Mouse (Mus musculus): ENCODE measurements around the gene Tgfbi.

Gene Tgfbi

GRCm38 (mm10) chr13:56597831-56598612 is 11.3 kb upstream of the Tgfbi start:
- DNase-seq (ENCODE audit: low spot score) = peak; percentile 66

- no peak for DNase-seq (ENCODE audit: low spot score)
These were observed 9.8 kb upstream of the Tgfbi start for GRCm38 (mm10) chr13:56599511-56599910.

GRCm38 (mm10) chr13:56600216-56600890 is 9.0 kb upstream of the Tgfbi start:
- peak; percentile 44 for DNase-seq (ENCODE audit: low spot score)

- no peak for DNase-seq (ENCODE audit: low spot score)
These were observed 8.1 kb upstream of the Tgfbi start for GRCm38 (mm10) chr13:56601199-56601598.

- DNase-seq (ENCODE audit: low spot score) = no peak
These were observed 3.8 kb upstream of the Tgfbi start for GRCm38 (mm10) chr13:56605503-56605902.

- DNase-seq (ENCODE audit: low spot score) = no peak
These were observed 2.6 kb upstream of the Tgfbi start for GRCm38 (mm10) chr13:56606724-56607123.

GRCm38 (mm10) chr13:56607225-56607624 is 2.1 kb upstream of the Tgfbi start:
- DNase-seq (ENCODE audit: low spot score) = no peak

- no peak for DNase-seq (ENCODE audit: low spot score)
These were observed 1.5 kb upstream of the Tgfbi start for GRCm38 (mm10) chr13:56607846-56608245.

GRCm38 (mm10) chr13:56611129-56611528 is 1.8 kb downstream of the Tgfbi start:
- DNase-seq (ENCODE audit: low spot score) = no peak

GRCm38 (mm10) chr13:56611741-56612140 is 2.4 kb downstream of the Tgfbi start:
- DNase-seq (ENCODE audit: low spot score) = no peak

GRCm38 (mm10) chr13:56612331-56612730 is 3.0 kb downstream of the Tgfbi start:
- no peak for DNase-seq (ENCODE audit: low spot score)

GRCm38 (mm10) chr13:56613366-56613998 is 4.2 kb downstream of the Tgfbi start:
- DNase-seq (ENCODE audit: low spot score) = peak; percentile 30

GRCm38 (mm10) chr13:56614768-56615167 is 5.4 kb downstream of the Tgfbi start:
- no peak for DNase-seq (ENCODE audit: low spot score)

- DNase-seq (ENCODE audit: low spot score) = no peak
These were observed 5.9 kb downstream of the Tgfbi start for GRCm38 (mm10) chr13:56615223-56615622.

GRCm38 (mm10) chr13:56615864-56616263 is 6.5 kb downstream of the Tgfbi start:
- no peak for DNase-seq (ENCODE audit: low spot score)

- no peak for DNase-seq (ENCODE audit: low spot score)
These were observed 7.1 kb downstream of the Tgfbi start for GRCm38 (mm10) chr13:56616386-56616785.

- DNase-seq (ENCODE audit: low spot score) = no peak
These were observed 7.9 kb downstream of the Tgfbi start for GRCm38 (mm10) chr13:56617197-56617596.

GRCm38 (mm10) chr13:56622201-56622757 is 13.0 kb downstream of the Tgfbi start:
- no peak for DNase-seq (ENCODE audit: low spot score)

GRCm38 (mm10) chr13:56626524-56626923 is 17.2 kb downstream of the Tgfbi start:
- no peak for DNase-seq (ENCODE audit: low spot score)

- no peak for DNase-seq (ENCODE audit: low spot score)
These were observed 20.8 kb downstream of the Tgfbi start for GRCm38 (mm10) chr13:56630081-56630480.

- DNase-seq (ENCODE audit: low spot score) = no peak
These were observed 21.2 kb downstream of the Tgfbi start for GRCm38 (mm10) chr13:56630552-56630951.

GRCm38 (mm10) chr13:56631332-56631731 is 22.0 kb downstream of the Tgfbi start:
- DNase-seq (ENCODE audit: low spot score) = no peak

GRCm38 (mm10) chr13:56634139-56634615 is 24.9 kb downstream of the Tgfbi start:
- no peak for DNase-seq (ENCODE audit: low spot score)

All from ovary, postnatal 36 days (tissue).